Mouse (Mus musculus) v-Abl transformed pro-B cells (cell line): ENCODE measurements at regions not wholly inside any gene's neighbourhood (a gene's known extent, or its start where the extent isn't known, plus 50 kb on each side); places are given as distances from the start of the nearest gene placed in this dataset.

Source experiments
- in situ Hi-C, 2 experiments: fragments of 400-800 bp; cut with MboI; formaldehyde crosslinking; loops; one replicate each; pipeline ENCODE4 v1.15.1; 2025; ENCODE audit not compliant: unreplicated experiment in 2 of 2

- in situ Hi-C loops: no loop called here
These were observed 287.1 kb upstream of the Gm765 start for GRCm38 (mm10) chr6:98629646-98630045.

- in situ Hi-C loops: no loop called here
These were observed 283.9 kb upstream of the Gm765 start for GRCm38 (mm10) chr6:98626435-98626834.

- in situ Hi-C loops: no loop called here
These were observed 278.3 kb upstream of the Gm765 start for GRCm38 (mm10) chr6:98620886-98621285.

GRCm38 (mm10) chr6:98613030-98613429 is 270.5 kb upstream of the Gm765 start:
- in situ Hi-C loops: no loop called here

- in situ Hi-C loops: no loop called here
These were observed 266.6 kb upstream of the Gm765 start for GRCm38 (mm10) chr6:98609133-98609532.

GRCm38 (mm10) chr6:98606680-98607079 is 264.1 kb upstream of the Gm765 start:
- in situ Hi-C loops: no loop called here

GRCm38 (mm10) chr6:98597612-98598011 is 255.1 kb upstream of the Gm765 start:
- in situ Hi-C loops: no loop called here

- in situ Hi-C loops: no loop called here
These were observed 248.4 kb upstream of the Gm765 start for GRCm38 (mm10) chr6:98590989-98591388.

- in situ Hi-C loops: no loop called here
These were observed 246.4 kb upstream of the Gm765 start for GRCm38 (mm10) chr6:98588979-98589378.

- in situ Hi-C loops: no loop called here
These were observed 242.0 kb upstream of the Gm765 start for GRCm38 (mm10) chr6:98584541-98584940.

GRCm38 (mm10) chr6:98582826-98583225 is 240.3 kb upstream of the Gm765 start:
- in situ Hi-C loops: no loop called here

- in situ Hi-C loops: no loop called here
These were observed 232.7 kb upstream of the Gm765 start for GRCm38 (mm10) chr6:98575227-98575626.

- in situ Hi-C loops: no loop called here
These were observed 213.1 kb upstream of the Gm765 start for GRCm38 (mm10) chr6:98555702-98556101.

GRCm38 (mm10) chr6:98553922-98554321 is 211.4 kb upstream of the Gm765 start:
- in situ Hi-C loops: no loop called here

- in situ Hi-C loops: no loop called here
These were observed 209.2 kb upstream of the Gm765 start for GRCm38 (mm10) chr6:98551781-98552180.

GRCm38 (mm10) chr6:98526882-98527440 is 184.4 kb upstream of the Gm765 start:
- in situ Hi-C loops: loop anchor here (10.0 to 25.0 kb wide), 9 partner anchors 385 to 1148 kb away; partner anchors contain the start of gene Foxp1 (in 1 of the 2)

- in situ Hi-C loops: loop anchor here (10.0 to 25.0 kb wide), 9 partner anchors 387 to 1150 kb away; partner anchors contain the start of gene Foxp1 (in 1 of the 2)
These were observed 182.7 kb upstream of the Gm765 start for GRCm38 (mm10) chr6:98525286-98525685.

- in situ Hi-C loops: loop anchor here (5.0 to 25.0 kb wide), 13 partner anchors 388 to 1150 kb away; partner anchors contain the start of gene Foxp1 (in 1 of the 2)
These were observed 182.1 kb upstream of the Gm765 start for GRCm38 (mm10) chr6:98524659-98525058.

GRCm38 (mm10) chr6:98521526-98521925 is 179.0 kb upstream of the Gm765 start:
- in situ Hi-C loops: loop anchor here (5.0 to 25.0 kb wide), 11 partner anchors 409 to 1153 kb away; partner anchors contain the start of gene Foxp1 (in 1 of the 2)

- in situ Hi-C loops: loop anchor here in 1 of 2 experiments (25.0 kb wide), 1 partner anchor 403 kb away; no protein-coding TSS in a partner anchor
These were observed 172.3 kb upstream of the Gm765 start for GRCm38 (mm10) chr6:98514826-98515225.

GRCm38 (mm10) chr6:98514376-98514775 is 171.8 kb upstream of the Gm765 start:
- in situ Hi-C loops: loop anchor here in 1 of 2 experiments (25.0 kb wide), 1 partner anchor 402 kb away; no protein-coding TSS in a partner anchor

- in situ Hi-C loops: loop anchor here in 1 of 2 experiments (25.0 kb wide), 1 partner anchor 401 kb away; no protein-coding TSS in a partner anchor
These were observed 170.7 kb upstream of the Gm765 start for GRCm38 (mm10) chr6:98513217-98513616.
